Mouse (Mus musculus) lung, embryonic 14.5 days (tissue): ENCODE measurements around the gene Eps15l1. TPM values are rescaled to one million over a fixed set of nuclear protein-coding genes. Genes with fewer than 3 reads are reported as not detected.

ENCODE experiments used
- ATAC-seq: fragments of 200-750 bp; cut with Nextera tagmentation; 2 replicates; pipeline ENCODE4 v1.8.0; 2017; ENCODE audit warnings: mild to moderate bottlenecking, moderate TSS enrichment, moderate library complexity; ENCODE audit not compliant: insufficient read depth
- DNase-seq: peaks from one replicate; pipeline ENCODE4 v3.0.0-alpha.2; 2015
- H3K27ac ChIP-seq: fragments of 300-500 bp; sonication (generic); 2 replicates; pipeline ENCODE4 v1.5.1; 2014; ENCODE audit warnings: low read depth, mild to moderate bottlenecking, moderate library complexity
- H3K27me3 ChIP-seq: fragments of 300-500 bp; sonication (generic); 2 replicates; pipeline ENCODE4 v1.6.1; 2014; ENCODE audit warnings: low read length, control low read depth; ENCODE audit not compliant: insufficient read depth
- H3K36me3 ChIP-seq: fragments of 300-500 bp; sonication (generic); 2 replicates; pipeline ENCODE4 v1.6.1; 2014; ENCODE audit warnings: control low read depth; ENCODE audit not compliant: insufficient read depth
- H3K4me1 ChIP-seq: fragments of 300-500 bp; sonication (generic); 2 replicates; pipeline ENCODE4 v1.6.1; 2014; ENCODE audit warnings: antibody characterized with exemption, control low read depth; ENCODE audit not compliant: insufficient read depth
- H3K4me2 ChIP-seq: fragments of 300-500 bp; sonication (generic); 2 replicates; pipeline ENCODE4 v1.6.1; 2014; ENCODE audit warnings: mild to moderate bottlenecking
- H3K4me3 ChIP-seq: fragments of 300-500 bp; sonication (generic); 2 replicates; pipeline ENCODE4 v1.5.1; 2014; ENCODE audit warnings: low read depth, low read length
- H3K9ac ChIP-seq: fragments of 300-500 bp; sonication (generic); 2 replicates; pipeline ENCODE4 v1.6.1; 2014
- H3K9me3 ChIP-seq: fragments of 300-500 bp; sonication (generic); 2 replicates; pipeline ENCODE4 v1.6.1; 2016; ENCODE audit warnings: low read depth, low read length, control low read depth
- CTCF ChIP-seq: IDR thresholded peaks from 2 replicates; pipeline ENCODE4 v1.5.1; 2016; ENCODE audit warnings: antibody characterized with exemption, low read depth
- WGBS: fragments of 180-500 bp; shearing (Covaris S2); extraction: QIAGEN DNeasy Blood & Tissue Kit; methylation state at CpG from one replicate; pipeline ENCODE4 v1.1.7; 2014; 5-methylcytosine and 5-hydroxymethylcytosine counted together
- polyA plus RNA-seq: library from polyadenylated mRNA; unstranded; fragments of >200 nt; fragmentation: Nextera tagmentation; extraction: Ambion mirVana; gene quantifications from 2 replicates; pipeline ENCODE4 v1.2.1, GENCODE M21; 2014

The Eps15l1 gene
- polyA plus RNA-seq, 1 experiment from 2014 or later = 69.4 TPM

GRCm38 (mm10) chr8:72329116-72329515, 92.1 kb downstream of the Eps15l1 start:
- H3K4me3 ChIP-seq = no peak overlapping the region
- no peak overlapping the region for H3K27ac ChIP-seq
- no peaks in the 10 kb centered on the region for H3K9me3 ChIP-seq
- H3K36me3 ChIP-seq = no peaks in the 10 kb centered on the region
- DNase-seq (no peak), ATAC-seq (no peak)
- WGBS = 83% methylated on average over 3 of the region's 3 CpGs
- TF ChIP-seq CTCF = no peak
- H3K4me1 ChIP-seq = no peaks in the 10 kb centered on the region
- H3K9ac ChIP-seq = no peak overlapping the region
- no peak overlapping the region for H3K4me2 ChIP-seq
- H3K27me3 ChIP-seq = no peaks in the 10 kb centered on the region

- H3K27me3 ChIP-seq = peaks cover 18% of the 10 kb centered on the region
- no peak overlapping the region for H3K4me3 ChIP-seq
- no peaks in the 10 kb centered on the region for H3K4me1 ChIP-seq
- WGBS = 65% methylated on average over 2 of the region's 2 CpGs
- no peak for DNase-seq
- TF ChIP-seq CTCF = no peak
- H3K4me2 ChIP-seq = no peak overlapping the region
- no peak overlapping the region for H3K9ac ChIP-seq
- no peaks in the 10 kb centered on the region for H3K9me3 ChIP-seq
- no peak for ATAC-seq
- no peak overlapping the region for H3K27ac ChIP-seq
- no peaks in the 10 kb centered on the region for H3K36me3 ChIP-seq
These were observed 96.6 kb downstream of the Eps15l1 start for GRCm38 (mm10) chr8:72324708-72325107.

- no peaks in the 10 kb centered on the region for H3K36me3 ChIP-seq
- no peaks in the 10 kb centered on the region for H3K9me3 ChIP-seq
- no peak overlapping the region for H3K4me2 ChIP-seq
- no peak overlapping the region for H3K9ac ChIP-seq
- H3K4me3 ChIP-seq = no peak overlapping the region
- DNase-seq (no peak), ATAC-seq (no peak)
- no peak overlapping the region for H3K27ac ChIP-seq
- no peak for TF ChIP-seq CTCF
- H3K4me1 ChIP-seq = no peaks in the 10 kb centered on the region
- WGBS = 81% methylated on average over 10 of the region's 10 CpGs
- peaks cover 23% of the 10 kb centered on the region for H3K27me3 ChIP-seq
These were observed 97.1 kb downstream of the Eps15l1 start for GRCm38 (mm10) chr8:72324036-72324706.

GRCm38 (mm10) chr8:72323131-72323725, 98.0 kb downstream of the Eps15l1 start:
- TF ChIP-seq CTCF = no peak
- Histone ChIP-seq H3K4me2 (no peak overlapping the region), H3K36me3 (no peaks in the 10 kb centered on the region), H3K4me3 (no peak overlapping the region), H3K4me1 (no peaks in the 10 kb centered on the region), H3K9ac (no peak overlapping the region), H3K27ac (no peak overlapping the region), H3K9me3 (no peaks in the 10 kb centered on the region), H3K27me3 (peaks cover 23% of the 10 kb centered on the region)
- DNase-seq = no peak
- WGBS = 48% methylated on average over 6 of the region's 6 CpGs
- ATAC-seq = no peak

- WGBS = 55% methylated on average over 7 of the region's 7 CpGs
- H3K4me3 ChIP-seq = no peak overlapping the region
- no peak for ATAC-seq
- TF ChIP-seq CTCF = no peak
- peaks cover 23% of the 10 kb centered on the region for H3K27me3 ChIP-seq
- H3K36me3 ChIP-seq = no peaks in the 10 kb centered on the region
- no peaks in the 10 kb centered on the region for H3K9me3 ChIP-seq
- no peak overlapping the region for H3K4me2 ChIP-seq
- H3K27ac ChIP-seq = no peak overlapping the region
- DNase-seq = no peak
- H3K4me1 ChIP-seq = no peaks in the 10 kb centered on the region
- H3K9ac ChIP-seq = no peak overlapping the region
These were observed 98.8 kb downstream of the Eps15l1 start for GRCm38 (mm10) chr8:72322471-72322889.

- 89% methylated on average over 20 of the region's 20 CpGs for WGBS
- no peaks in the 10 kb centered on the region for H3K36me3 ChIP-seq
- H3K4me2 ChIP-seq = peak overlapping the region; percentile 94
- no peaks in the 10 kb centered on the region for H3K4me1 ChIP-seq
- no peak overlapping the region for H3K9ac ChIP-seq
- no peak overlapping the region for H3K27ac ChIP-seq
- no peak for DNase-seq
- peak overlapping the region; percentile 56 for H3K4me3 ChIP-seq
- TF ChIP-seq CTCF = no peak
- H3K9me3 ChIP-seq = no peaks in the 10 kb centered on the region
- no peak for ATAC-seq
- H3K27me3 ChIP-seq = peaks cover 23% of the 10 kb centered on the region
These were observed 99.4 kb downstream of the Eps15l1 start for GRCm38 (mm10) chr8:72321635-72322441.
